Mouse (Mus musculus): Measurements from ENCODE around the gene Snx33.
A peak's percentile ranks its signal among the peaks of the same experiment; 100 is the strongest.
"Not testable (repeated sequence)": the region's sequence is repeated elsewhere in the genome, so short reads cannot be mapped to it uniquely, and the experiment has no call there.

The Snx33 gene

DNA sequence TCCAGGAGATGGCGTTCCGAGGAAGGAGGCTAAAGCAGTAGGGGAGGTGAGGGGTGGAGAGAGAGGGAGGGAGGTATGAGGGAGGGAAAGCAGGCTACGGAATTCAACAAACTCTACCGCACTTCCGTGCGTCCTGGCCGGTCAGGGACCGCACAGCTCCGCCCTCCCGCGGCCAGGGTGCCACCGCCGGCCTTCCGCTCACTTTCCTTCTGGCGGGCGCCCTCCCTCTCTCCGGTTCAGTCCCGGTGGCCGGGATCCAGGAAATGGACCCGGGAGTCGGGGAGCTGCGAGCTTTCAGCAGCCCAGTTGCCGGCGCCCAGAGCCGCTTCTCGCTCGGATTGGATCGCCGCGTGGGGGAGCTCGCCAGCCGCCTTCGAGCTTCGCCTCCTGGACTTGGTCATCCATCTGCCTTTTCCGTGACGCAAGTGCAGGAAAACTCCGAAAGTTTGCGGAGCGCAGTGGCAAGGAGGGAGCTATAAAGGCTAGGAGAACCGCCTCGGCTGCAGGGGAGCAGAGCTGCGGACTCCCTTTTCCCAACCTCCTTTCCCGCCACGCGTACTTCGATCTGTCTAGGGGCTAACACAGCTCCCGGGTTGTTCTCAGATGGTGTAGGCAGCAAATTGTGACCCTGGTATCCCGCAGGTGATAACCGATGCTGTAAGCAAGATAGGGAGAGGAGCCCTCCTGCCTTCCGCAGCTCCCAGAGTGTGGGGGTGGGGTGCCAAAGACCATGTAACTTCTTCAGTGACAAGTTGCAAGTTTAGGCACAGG lies at the start of gene Snx33:
Snx33 (minus strand) TSS at position 331 of the 771 bp plus-strand sequence.
- DNase-seq (ENCODE audit: low spot score in 2 of 2): peak; percentile 53 to 66

DNA sequence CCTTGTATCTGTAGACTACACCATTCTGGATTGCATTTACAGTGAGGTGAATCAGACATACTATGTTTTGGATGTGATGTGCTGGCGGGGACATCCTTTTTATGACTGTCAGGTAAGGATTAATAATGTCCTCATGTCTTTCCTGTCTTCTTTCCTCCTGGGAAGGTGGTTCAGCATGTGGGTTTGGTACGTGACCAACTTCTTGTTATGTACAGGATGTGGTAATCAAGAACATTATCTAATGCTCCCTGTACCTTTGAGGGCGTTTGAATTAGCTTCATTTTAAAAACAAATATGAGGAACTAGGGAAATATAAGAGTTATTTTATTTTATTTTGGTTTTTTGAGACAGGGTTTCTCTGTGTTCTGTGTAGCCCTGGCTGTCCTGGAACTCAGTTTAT lies 47.0 kb upstream of the Snx33 start:
- no peak for DNase-seq (ENCODE audit: low spot score in 2 of 2)

DNA sequence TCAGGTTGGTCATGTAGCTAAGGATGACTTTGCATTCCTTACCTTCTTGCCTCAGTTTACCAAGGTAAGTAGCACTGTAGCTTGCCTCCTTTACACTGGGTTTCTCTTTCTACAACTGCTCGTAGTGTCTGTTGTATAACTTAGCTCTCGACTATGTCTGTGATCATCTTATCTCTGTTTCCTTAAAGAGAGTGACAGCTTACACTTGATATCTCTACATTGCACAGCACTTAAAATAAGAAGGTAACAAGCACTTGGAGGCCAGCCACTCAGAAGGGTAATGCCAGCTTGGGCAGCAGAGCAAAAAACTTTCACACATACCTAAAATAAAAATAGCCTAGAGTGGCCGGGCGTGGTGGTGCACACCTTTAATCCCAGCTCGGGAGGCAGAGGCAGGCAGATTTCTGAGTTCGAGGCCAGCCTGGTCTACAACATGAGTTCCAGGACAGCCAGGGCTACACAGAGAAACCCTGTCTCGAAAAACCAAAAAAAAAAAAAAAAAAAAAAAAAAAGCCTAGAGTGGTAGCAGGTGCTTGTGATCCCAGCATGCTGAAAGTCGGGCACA lies 45.9 kb upstream of the Snx33 start:
- no peak for DNase-seq (ENCODE audit: low spot score in 2 of 2)

DNA sequence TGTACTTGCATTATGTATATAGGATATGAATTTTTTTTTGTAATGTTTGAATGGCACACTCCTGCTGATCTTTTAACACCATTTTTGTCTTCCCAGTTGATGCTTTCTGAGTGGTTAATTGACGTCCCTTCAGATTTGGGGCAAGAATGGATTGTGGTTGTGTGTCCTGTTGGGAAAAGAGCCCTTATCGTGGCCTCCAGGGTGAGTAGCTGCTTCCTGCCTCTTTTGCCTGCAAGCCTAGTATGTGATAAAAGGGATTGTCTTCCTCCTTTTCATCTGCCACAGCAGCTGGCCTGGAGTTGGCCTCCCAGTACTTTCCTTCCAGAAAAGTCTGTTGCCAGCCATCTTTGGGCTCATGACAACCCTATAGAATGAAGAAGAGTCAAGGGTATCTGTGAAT lies 42.0 kb upstream of the Snx33 start:
- no peak for DNase-seq (ENCODE audit: low spot score in 2 of 2)

DNA sequence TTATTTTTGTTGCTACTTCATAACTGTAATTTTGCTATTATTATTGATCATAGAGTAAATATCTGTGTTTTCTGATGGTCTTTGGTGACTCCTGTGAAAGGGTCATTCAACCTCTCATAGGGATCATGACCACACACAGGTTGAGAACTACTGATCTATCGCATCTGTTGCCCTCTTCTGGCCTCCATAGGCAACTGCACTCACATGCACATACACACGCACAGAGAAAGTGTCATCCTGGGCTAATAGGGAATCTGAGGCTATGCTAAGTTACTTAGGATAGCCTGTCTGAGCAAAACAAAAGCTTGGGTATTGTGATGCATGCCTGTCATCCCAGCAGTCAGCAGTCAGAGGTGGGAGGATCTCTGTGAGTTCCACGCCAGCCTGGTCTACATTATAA lies 33.4 kb upstream of the Snx33 start:
- no peak for DNase-seq (ENCODE audit: low spot score in 2 of 2)

DNA sequence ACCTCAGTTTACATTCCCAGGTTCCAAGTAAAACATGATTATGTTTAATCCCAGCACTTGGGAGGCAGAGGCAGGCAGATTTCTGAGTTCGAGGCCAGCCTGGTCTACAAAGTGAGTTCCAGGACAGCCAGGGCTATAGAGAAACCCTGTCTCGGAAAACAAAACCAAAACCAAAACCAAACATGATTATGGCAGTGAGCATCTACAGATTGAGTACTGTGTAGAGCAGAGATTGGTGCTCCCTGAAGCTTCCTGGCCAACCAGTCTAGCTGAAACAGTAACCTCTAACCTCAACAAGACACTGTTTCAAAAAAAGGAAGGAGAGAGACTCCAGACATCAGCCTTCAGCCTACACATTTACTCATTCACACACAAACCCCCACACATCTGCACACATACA lies 30.5 kb upstream of the Snx33 start:
- DNase-seq (ENCODE audit: low spot score in 2 of 2): no peak

DNA sequence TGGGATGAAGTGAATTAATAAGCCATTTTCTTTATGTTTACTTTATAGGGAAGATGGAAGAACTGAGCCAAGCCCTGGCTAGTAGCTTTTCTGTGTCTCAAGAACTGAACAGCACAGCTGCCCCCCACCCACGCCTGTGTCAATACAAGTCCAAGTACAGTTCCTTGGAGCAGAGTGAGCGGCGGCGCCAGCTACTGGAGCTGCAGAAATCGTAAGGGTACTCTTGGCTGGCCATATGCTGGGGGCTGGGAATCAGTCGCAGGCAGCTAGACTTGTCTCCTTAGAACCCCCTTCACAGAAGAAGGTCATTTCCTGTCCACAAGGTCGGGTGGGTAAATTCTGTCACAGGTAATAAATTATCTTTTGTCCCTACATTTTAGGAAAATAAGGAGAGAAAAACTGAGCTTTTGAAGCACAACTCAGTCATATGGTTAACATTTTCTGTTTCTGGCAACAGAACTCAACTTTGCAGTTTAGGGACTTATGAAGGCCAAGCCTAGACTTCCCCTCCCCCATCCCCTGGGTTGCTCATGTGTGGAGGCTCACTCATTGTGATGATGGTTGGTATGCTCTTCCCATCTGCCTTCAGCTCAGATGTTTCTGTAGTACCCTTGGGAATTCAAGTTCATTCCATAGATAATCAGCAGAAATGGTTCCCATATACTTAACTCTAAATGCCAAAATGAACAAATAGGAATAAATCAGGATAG lies 28.9 kb upstream of the Snx33 start:
- DNase-seq (ENCODE audit: low spot score in 2 of 2): no peak

DNA sequence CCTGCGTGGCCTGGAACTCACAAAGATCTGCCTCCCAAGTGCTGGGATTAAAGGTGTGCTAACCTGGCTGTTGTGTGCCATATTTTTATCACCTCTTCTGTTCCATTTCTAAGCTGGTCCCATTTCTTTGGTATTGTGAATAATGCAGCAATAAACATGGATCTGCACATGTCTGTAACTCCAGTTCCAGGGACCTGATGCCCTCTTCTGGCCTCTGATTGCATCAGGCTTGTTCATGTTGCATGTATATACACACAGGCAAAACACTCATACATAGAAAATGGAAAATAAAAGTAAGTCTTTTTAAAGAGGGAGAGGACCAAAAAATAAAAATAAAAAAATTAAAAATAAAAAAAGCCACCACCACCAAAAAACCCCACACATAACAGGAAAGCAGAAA lies 25.4 kb upstream of the Snx33 start:
- no peak for DNase-seq (ENCODE audit: low spot score in 2 of 2)

DNA sequence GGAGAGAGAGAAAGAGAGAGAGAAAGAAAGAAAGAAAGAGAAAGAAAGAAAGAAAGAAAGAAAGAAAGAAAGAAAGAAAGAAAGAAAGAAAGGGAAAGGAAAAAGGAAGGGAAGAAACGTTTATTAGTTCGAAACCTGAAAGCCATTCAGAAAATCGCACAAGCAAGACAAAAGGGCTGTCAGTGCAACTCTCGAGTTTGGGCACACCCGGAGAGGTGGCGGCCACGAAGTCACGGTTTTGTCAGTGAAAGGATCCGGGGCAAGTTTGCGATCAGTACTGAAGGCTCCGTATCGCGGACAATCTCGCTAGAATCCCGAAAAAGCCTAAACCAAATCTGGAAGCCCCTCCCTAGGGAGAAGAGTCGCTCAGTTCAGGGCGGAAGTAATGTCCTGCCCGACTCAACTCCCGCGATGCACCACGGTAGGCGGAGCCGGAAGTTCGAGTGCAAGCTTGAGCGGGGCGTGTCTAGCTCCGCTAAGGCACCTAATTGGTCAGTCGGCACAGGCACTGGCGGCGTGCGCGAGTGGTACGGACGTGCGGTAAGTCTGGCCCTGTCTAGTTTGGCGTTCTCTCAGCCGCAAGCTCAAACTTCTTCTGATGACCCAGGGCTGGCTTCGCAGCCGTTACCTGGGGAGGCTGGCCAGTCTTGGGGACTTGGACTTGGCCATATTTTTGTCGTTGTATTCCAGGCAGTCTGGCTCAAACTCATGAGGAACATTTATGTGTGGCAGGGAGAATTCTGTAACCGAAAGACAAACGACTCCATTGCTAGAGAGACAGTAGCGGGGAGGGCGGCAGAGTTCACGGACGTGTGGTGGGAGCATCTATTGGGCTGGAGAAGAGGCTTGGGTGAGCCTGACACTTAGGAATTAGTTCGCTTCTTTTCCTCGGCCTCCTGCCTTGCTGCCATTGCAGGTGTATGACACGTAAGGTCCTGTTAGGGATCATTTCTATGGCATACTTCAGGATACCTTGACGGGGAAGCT lies 22.5 kb upstream of the Snx33 start, which contains the start of gene Snupn:
Snupn (plus strand) TSS at position 465 of the 987 bp plus-strand sequence.
- peak; percentile 95 to 96 for DNase-seq (ENCODE audit: low spot score in 2 of 2)

DNA sequence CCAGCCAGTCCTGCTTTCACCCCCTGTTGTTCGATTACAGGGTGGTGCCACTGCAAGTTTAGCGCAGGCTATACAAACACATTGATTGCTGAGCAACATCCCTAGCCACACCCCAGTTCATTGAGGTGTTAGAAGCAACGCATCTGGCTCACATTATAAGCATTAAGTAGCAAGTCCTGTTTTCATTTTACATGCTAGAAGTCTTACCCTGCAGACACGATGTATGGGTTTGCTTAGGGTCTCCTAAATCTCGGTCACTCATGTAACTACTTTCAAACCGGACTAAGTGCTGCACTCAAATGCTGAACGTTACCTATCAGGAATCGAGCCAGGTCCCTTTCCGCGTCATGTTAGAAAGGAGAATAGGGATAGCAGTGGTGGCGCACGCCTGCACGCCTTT lies 21.6 kb upstream of the Snx33 start:
- no peak for DNase-seq (ENCODE audit: low spot score in 2 of 2)

DNA sequence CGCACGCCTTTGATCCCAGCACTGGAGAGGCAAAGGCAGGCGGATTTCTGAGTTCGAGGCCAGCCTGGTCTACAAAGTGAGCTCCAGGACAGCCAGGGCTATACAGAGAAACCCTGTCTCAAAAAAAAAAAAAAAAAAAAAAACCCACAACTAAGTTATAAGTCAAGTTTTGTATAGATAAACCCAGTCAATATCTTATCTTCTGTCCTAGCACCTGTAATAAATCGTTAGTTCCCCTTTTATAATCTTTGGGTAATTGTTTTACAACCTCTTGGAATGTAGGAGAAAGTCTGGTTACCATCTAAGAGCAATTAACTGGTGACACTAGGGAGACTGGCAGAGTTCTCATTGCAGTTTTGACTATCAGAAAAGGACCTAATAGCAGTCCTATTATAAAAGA lies 20.5 kb upstream of the Snx33 start:
- DNase-seq (ENCODE audit: low spot score in 2 of 2): not testable (repeated sequence)

DNA sequence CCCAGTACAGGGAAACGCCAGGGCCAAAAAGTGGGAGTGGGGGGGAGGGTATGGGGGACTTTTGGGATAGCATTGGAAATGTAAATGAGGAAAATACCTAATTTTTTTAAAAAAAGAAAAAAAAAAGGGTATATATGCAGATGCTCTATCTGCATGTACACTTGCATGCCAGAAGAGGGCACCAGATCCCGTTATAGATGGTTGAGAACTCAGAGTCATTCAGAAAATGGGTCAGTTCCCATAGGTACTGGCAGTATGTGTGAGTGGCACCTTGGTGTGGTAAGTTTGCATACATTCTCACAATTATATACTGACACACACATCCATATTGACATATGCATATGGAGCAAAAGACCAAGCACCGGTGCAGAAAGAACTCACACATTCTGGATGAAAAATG lies 19.3 kb upstream of the Snx33 start:
- DNase-seq (ENCODE audit: low spot score in 2 of 2): peak; percentile 56 to 68

DNA sequence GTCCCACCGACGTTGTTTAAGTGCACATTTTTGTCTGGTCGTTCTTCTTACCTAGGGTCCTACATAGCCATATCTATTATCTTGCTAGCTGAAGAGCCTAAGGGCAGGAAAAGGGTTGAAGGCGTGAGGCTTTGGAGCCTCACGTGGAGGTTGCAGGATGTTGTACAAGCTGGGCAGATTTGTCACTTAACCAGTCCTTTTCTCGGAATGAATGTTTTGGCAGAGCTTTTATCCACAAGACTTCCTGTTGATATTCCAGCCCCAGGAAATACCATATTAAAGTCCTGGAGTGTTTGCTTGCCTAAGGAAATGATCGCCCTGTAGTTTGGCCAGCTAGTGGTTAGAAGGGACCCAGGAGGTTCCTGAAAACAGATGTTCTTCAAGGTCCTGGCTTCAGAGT lies 10.2 kb upstream of the Snx33 start:
- no peak for DNase-seq (ENCODE audit: low spot score in 2 of 2)

DNA sequence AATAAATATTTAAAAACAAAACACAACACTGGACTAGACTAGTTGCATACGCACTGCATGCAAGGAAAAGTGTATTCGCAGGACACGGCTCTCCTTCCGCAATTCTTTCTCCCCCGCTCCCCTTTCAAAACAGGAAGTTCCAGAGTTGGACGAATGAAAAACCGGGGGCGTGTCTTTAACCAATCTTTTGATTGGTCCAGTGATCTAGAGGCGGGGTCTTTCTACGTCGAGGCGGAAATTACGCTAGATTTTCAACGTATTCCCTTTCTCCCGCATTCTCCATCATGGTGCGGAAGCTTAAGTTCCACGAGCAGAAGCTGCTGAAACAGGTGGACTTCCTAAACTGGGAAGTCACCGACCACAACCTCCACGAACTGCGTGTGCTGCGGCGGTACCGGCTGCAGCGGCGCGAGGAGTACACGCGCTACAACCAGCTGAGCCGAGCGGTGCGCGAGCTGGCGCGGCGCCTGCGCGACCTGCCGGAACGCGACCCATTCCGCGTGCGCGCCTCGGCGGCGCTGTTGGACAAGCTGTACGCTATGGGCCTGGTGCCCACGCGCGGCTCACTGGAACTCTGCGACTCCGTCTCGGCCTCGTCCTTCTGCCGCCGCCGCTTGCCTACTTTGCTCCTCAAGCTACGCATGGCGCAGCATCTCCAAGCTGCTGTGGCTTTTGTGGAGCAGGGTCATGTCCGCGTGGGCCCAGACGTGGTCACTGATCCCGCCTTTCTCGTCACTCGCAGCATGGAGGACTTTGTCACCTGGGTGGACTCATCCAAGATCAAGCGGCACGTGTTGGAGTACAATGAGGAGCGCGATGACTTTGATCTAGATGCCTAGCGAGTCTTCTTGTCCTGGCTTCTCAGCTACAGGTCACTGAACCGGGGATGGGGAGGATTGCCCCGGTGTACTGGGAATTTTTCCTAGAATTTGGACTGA lies 9.3 kb upstream of the Snx33 start, which contains the start of gene Imp3:
Imp3 (plus strand) TSS at position 253 of the 938 bp plus-strand sequence.
- DNase-seq (ENCODE audit: low spot score in 2 of 2): peak; percentile 87 to 89

DNA sequence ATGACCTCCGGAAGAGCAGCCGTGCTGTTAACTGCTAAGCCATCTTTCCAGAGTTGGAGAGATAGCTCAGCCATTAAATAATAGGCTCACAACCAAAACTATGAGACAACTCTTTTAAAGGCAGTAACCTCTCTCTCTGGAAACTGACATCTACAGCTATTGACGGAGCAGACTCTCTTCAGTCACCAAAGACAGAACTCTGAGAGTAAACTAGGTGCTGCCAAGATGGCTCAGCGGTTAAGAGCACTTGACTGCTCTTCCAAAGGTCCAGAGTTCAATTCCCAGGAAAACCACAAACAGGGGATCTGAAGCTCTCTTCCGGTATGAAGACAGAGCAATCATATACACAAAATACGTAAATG lies 8.7 kb upstream of the Snx33 start:
- DNase-seq (ENCODE audit: low spot score in 2 of 2): no peak

DNA sequence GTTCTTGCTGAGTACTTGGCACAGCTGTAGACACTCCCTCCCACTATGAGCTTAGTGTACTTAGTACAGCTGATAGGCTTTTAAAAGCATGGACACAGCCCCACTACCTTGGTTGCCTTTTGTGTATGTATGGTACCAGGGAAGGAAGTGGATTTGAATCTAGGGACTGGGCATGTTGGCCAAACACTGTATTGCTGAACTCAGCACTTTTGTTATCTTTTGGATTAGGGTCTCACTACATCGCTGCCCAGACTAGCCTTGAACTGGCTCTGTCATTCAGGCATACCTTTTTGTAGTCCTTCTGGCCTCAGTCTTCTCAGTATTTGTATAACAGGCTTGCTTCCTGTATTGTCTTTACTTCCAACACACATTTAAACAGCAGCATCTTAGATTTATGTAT lies 2.4 kb upstream of the Snx33 start:
- no peak for DNase-seq (ENCODE audit: low spot score in 2 of 2)

DNA sequence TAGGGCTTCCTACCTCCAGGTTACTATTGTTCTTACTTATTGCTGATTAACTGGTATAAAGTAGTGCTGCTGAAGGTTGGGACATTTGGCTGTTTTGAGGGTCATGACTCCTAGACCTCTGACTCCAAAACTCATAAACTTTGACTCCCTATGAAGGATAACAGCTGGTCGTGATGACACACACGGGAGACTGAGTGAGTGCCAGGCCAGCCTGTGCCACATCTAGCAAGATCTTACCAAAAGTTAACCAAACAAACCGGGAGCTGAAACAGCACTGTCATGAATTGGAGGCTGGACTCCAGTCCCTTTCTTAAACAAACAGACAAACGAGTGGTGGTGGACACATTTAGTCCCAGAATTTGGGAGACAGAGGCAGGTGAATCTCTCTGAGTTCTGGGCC lies 1.3 kb upstream of the Snx33 start:
- DNase-seq (ENCODE audit: low spot score in 2 of 2): no peak

DNA sequence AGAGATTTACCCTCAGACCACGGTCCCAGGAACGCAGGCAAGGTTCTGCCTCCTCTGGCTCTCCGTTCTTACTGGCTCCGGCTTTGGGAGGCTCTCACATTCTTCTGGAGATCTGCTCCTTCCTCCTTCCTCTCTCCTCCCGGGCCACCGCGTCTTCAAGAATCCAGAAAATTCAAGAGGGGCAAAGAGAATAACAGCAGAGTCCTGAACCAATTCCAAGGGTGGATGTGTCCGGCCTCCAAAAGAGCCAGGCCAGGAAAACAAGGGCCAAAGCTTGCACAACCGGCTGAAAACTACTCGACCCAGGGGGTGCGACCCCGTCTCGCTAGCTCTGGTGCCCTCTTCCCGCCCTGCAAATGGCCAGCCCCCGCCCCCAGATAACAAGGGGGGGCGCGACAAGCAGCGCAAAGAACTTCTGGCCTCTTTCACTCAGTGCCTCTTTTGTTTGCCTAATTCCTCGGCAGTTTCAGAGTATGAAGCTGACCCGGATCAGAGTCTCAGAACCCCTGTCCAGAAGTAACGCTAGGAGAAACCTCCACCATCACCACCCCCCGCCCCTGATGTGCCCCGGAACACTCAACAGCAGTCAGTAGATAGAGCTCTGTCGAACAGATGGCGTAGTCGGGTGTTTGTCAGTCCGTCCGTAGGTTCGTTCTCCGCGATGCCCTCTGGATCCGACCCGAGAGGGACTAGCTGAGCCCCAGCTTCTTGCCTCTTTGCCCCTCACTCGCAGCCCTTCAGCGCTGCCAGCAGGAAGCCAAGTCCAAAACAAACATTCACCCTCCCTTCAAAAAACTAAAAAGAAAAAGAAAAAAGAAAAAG lies 769 bp downstream of the Snx33 start:
- peak in 1 of 2 experiments; percentile 12 for DNase-seq (ENCODE audit: low spot score in 2 of 2)

DNA sequence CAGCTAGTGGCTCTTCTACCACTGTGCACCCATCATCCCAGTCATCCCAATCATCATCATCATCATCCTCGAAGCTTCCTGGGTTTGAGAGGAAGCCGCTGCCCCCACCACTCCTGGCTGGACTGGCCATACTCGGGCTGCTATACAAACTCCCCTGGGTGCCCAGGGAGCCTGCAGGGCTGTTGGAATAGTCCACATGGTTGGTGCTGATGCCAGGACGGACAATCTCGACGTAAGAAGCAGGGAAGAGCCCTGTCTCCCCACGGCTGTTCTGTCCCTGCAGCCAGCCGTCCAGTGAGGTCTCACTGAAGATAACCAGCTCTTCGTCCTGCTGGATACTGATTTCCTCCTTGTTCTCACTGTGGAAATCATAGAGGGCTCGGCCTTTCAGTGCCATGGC lies 1.8 kb downstream of the Snx33 start:
- no peak for DNase-seq (ENCODE audit: low spot score in 2 of 2)

DNA sequence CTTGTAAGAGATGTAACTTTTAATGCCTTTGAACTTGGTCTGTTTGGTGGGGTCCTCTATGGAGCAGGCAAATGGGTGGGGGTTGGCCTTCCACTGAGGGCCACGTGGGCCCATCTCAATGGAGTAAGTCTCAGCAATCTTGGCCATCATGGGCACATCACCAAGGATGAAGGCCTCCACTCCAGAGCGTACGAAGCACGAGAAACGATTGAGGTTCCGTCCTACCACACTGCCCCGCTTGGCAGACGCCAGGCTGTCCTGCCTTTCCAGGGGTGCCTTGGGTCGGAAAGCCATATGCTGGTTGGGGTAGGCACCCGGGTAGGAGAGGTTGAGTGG lies 2.2 kb downstream of the Snx33 start:
- no peak for DNase-seq (ENCODE audit: low spot score in 2 of 2)

Data from natural killer cell, adult 2 months (primary cell).